Mouse (Mus musculus) forebrain, embryonic 13.5 days (tissue): ENCODE data around the gene Nipal1. TPM values are rescaled to one million over a fixed set of nuclear protein-coding genes. Genes with fewer than 3 reads are reported as not detected.

Experiments used
- ATAC-seq: fragments of 200-750 bp; cut with Nextera tagmentation; 2 replicates; pipeline ENCODE4 v1.8.0; 2017
- H3K27ac ChIP-seq: fragments of 300-500 bp; sonication (generic); 2 replicates; pipeline ENCODE4 v1.5.1; 2015; ENCODE audit warnings: inconsistent platforms, mild to moderate bottlenecking, moderate library complexity
- H3K27me3 ChIP-seq: fragments of 300-500 bp; sonication (generic); 2 replicates; pipeline ENCODE4 v1.6.1; 2015; ENCODE audit warnings: mild to moderate bottlenecking, inconsistent platforms
- H3K36me3 ChIP-seq: fragments of 300-500 bp; sonication (generic); 2 replicates; pipeline ENCODE4 v1.6.1; 2015; ENCODE audit warnings: mild to moderate bottlenecking, inconsistent platforms; ENCODE audit not compliant: poor library complexity, severe bottlenecking
- H3K4me1 ChIP-seq: fragments of 300-500 bp; sonication (generic); 2 replicates; pipeline ENCODE4 v1.6.1; 2015; ENCODE audit warnings: inconsistent platforms
- H3K4me2 ChIP-seq: fragments of 300-500 bp; sonication (generic); 2 replicates; pipeline ENCODE4 v1.6.1; 2015; ENCODE audit warnings: inconsistent platforms, mild to moderate bottlenecking, moderate library complexity
- H3K4me3 ChIP-seq: fragments of 300-500 bp; sonication (generic); 2 replicates; pipeline ENCODE4 v1.5.1; 2015; ENCODE audit warnings: mild to moderate bottlenecking, inconsistent platforms
- H3K9ac ChIP-seq: fragments of 300-500 bp; sonication (generic); 2 replicates; pipeline ENCODE4 v1.6.1; 2015; ENCODE audit warnings: mild to moderate bottlenecking, inconsistent platforms
- H3K9me3 ChIP-seq: fragments of 300-500 bp; sonication (generic); replicated peaks from 2 replicates; pipeline ENCODE4 v1.6.1; 2016; ENCODE audit warnings: inconsistent platforms
- WGBS: fragments of 180-500 bp; shearing (Covaris S2); methylation state at CpG from one replicate; pipeline ENCODE4 v1.1.7; 2015; 5-methylcytosine and 5-hydroxymethylcytosine counted together
- polyA plus RNA-seq: library from polyadenylated mRNA; unstranded; fragments of >200 nt; fragmentation: Nextera tagmentation; extraction: Ambion mirVana; gene quantifications from 2 replicates; pipeline ENCODE4 v1.2.1, GENCODE M21; 2015

The Nipal1 gene
- polyA plus RNA-seq, 1 experiment from 2014 or later, result 0.36 TPM

- Histone ChIP-seq H3K27ac (no peak overlapping the region), H3K9me3 (no peaks in the 10 kb centered on the region), H3K4me2 (no peak overlapping the region), H3K4me3 (no peak overlapping the region), H3K4me1 (no peaks in the 10 kb centered on the region), H3K36me3 (no peaks in the 10 kb centered on the region), H3K27me3 (no peaks in the 10 kb centered on the region), H3K9ac (no peak overlapping the region)
- WGBS, result 40% methylated on average over 10 of the region's 10 CpGs
- no peak for ATAC-seq
Observed at GRCm38 (mm10) chr5:72706095-72706494, 58.5 kb downstream of the Nipal1 start.

- ATAC-seq, result no peak
- no peaks in the 10 kb centered on the region for H3K27me3 ChIP-seq
- no peaks in the 10 kb centered on the region for H3K4me1 ChIP-seq
- no peak overlapping the region for H3K27ac ChIP-seq
- H3K4me2 ChIP-seq, result no peak overlapping the region
- 65% methylated on average over 10 of the region's 10 CpGs for WGBS
- no peaks in the 10 kb centered on the region for H3K36me3 ChIP-seq
- no peaks in the 10 kb centered on the region for H3K9me3 ChIP-seq
- H3K9ac ChIP-seq, result no peak overlapping the region
- no peak overlapping the region for H3K4me3 ChIP-seq
Observed at GRCm38 (mm10) chr5:72706722-72707121, 59.1 kb downstream of the Nipal1 start.

- no peak for ATAC-seq
- no peaks in the 10 kb centered on the region for H3K9me3 ChIP-seq
- H3K4me3 ChIP-seq, result no peak overlapping the region
- WGBS, result 93% methylated on average over 13 of the region's 13 CpGs
- H3K9ac ChIP-seq, result no peak overlapping the region
- H3K4me2 ChIP-seq, result no peak overlapping the region
- no peaks in the 10 kb centered on the region for H3K27me3 ChIP-seq
- H3K36me3 ChIP-seq, result no peaks in the 10 kb centered on the region
- H3K4me1 ChIP-seq, result no peaks in the 10 kb centered on the region
- no peak overlapping the region for H3K27ac ChIP-seq
Observed at GRCm38 (mm10) chr5:72709451-72709850, 61.9 kb downstream of the Nipal1 start.

- WGBS, result 92% methylated on average over 9 of the region's 9 CpGs
Observed at GRCm38 (mm10) chr5:72709976-72710375, 62.4 kb downstream of the Nipal1 start.

GRCm38 (mm10) chr5:72710572-72711278, 63.1 kb downstream of the Nipal1 start:
- Histone ChIP-seq H3K27ac (no peak overlapping the region), H3K36me3 (no peaks in the 10 kb centered on the region), H3K27me3 (no peaks in the 10 kb centered on the region), H3K4me3 (no peak overlapping the region), H3K9ac (no peak overlapping the region), H3K9me3 (no peaks in the 10 kb centered on the region), H3K4me2 (no peak overlapping the region), H3K4me1 (no peaks in the 10 kb centered on the region)
- WGBS, result 31% methylated on average over 4 of the region's 4 CpGs
- peak; percentile 53; the same call in 1 of the 2 replicates for ATAC-seq

More at GRCm38 (mm10) chr5:72709976-72710375, 62.4 kb downstream of the Nipal1 start:
- Histone ChIP-seq H3K4me1 (no peaks in the 10 kb centered on the region), H3K9me3 (no peaks in the 10 kb centered on the region), H3K9ac (no peak overlapping the region), H3K27ac (no peak overlapping the region), H3K4me2 (no peak overlapping the region), H3K4me3 (no peak overlapping the region), H3K27me3 (no peaks in the 10 kb centered on the region), H3K36me3 (no peaks in the 10 kb centered on the region)
- no peak for ATAC-seq

GRCm38 (mm10) chr5:72720587-72720986, 73.0 kb downstream of the Nipal1 start:
- H3K36me3 ChIP-seq, result no peaks in the 10 kb centered on the region
- H3K4me3 ChIP-seq, result no peak overlapping the region
- ATAC-seq, result no peak
- H3K9me3 ChIP-seq, result no peaks in the 10 kb centered on the region
- no peaks in the 10 kb centered on the region for H3K4me1 ChIP-seq
- H3K4me2 ChIP-seq, result no peak overlapping the region
- H3K27me3 ChIP-seq, result no peaks in the 10 kb centered on the region
- H3K27ac ChIP-seq, result no peak overlapping the region
- no peak overlapping the region for H3K9ac ChIP-seq
- WGBS, result 67% methylated on average over 7 of the region's 7 CpGs

Other genes with a start within 250 kb of the Nipal1 start
- gene Corin, start 143.3 kb upstream of the Nipal1 start, polyA plus RNA-seq, result 0.06 and 0.09 TPM in 2 replicates
- 12.5 and 13.3 TPM in 2 replicates for gene Nfxl1, start 88.1 kb upstream of the Nipal1 start, polyA plus RNA-seq
- gene Zar1, start 66.5 kb upstream of the Nipal1 start, polyA plus RNA-seq, result 0.63 and 1.1 TPM in 2 replicates
- gene Gm5868, start 60.2 kb upstream of the Nipal1 start, polyA plus RNA-seq, result 3.0 TPM in 2 replicates
- gene Cnga1, start 3.5 kb upstream of the Nipal1 start, polyA plus RNA-seq, result not detected in 2 replicates
- gene Txk, start 105.0 kb downstream of the Nipal1 start, polyA plus RNA-seq, result 0.08 TPM in 1 of 2 replicates, not detected in the other
- gene Tec, start 220.7 kb downstream of the Nipal1 start, polyA plus RNA-seq, result 3.1 TPM in 2 replicates